Mouse (Mus musculus): ENCODE results near the gene 1700092M07Rik.
"Not testable (repeated sequence)": the region's sequence is repeated elsewhere in the genome, so short reads cannot be mapped to it uniquely, and the experiment has no call there.

Gene 1700092M07Rik

DNA sequence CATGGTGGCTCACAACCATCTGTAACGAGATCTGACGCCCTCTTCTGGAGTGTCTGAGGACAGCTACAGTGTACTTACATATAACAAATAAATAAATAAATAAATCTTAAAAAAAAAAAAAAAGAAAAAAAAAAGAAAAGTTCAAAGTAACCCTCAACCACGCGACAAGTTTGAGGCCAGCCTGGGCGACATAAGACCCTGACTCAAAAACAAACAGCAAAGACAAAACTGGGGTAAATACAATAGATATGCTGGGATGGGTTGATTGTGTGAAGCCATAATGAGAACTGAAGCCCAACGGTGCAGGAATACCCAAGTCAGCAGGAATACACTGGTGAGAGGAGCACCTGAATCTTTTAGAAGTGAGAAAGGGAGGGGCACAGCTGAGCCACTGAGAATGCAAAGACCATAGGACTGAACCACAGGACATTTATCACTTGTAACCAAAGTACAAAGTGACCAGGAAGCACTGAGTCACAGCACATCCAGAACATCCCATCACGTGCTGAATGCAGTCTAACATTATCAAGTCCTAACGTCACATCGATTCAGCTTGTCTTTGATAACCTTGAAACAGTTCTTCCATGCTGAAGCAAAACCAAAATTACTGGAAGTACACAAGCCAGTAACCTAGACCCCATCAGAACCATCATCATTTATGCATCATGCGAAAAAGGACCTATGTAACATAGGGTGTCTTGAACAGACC, 23.6 kb upstream of the 1700092M07Rik start:
- no peak for DNase-seq

GRCm38 (mm10) chr19:8718357-8718756, 22.2 kb upstream of the 1700092M07Rik start:
- DNase-seq = peak; percentile 48 to 67

GRCm38 (mm10) chr19:8719037-8719436, 21.5 kb upstream of the 1700092M07Rik start:
- DNase-seq = not testable (repeated sequence)

DNA sequence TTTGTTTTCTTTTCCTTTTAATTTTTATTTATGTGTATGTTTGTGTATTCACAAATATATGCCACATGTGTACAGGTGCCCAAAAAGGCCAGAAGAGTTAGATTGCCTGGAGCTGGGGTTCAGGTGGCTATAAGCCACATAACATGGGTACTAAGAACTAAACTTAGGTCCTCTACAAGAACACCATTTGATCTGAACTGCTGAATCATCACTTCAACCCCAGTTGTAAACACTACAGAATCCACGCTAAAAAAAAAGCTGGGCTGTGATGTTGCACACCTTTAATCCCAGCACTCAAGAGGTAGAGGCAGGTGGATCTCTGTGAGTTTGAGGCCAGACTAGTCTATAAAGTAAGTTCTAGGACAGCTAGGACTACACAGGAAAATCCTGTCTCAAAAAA, 19.1 kb upstream of the 1700092M07Rik start:
- no peak for DNase-seq

DNA sequence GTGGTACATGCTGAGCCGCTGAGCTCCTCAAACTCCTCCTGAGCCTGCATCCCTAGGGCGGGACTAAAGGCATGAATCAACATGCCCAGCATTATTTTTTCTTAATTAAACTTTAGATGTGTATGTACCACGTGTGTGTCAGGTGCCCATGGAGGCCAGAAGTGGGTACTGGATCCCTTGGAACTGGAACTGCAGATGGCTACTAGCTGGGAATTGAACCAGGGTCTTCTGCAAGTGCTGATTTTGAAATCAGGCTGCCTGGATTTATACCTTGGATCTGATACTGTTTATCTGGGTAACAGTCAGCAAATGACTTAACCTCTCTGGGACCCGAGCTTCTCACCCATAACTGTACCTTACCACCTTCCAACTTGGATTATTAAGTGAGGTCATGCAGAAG, 18.5 kb upstream of the 1700092M07Rik start:
- no peak for DNase-seq

- no peak for DNase-seq
Measured at GRCm38 (mm10) chr19:8722559-8722906, 18.0 kb upstream of the 1700092M07Rik start.

GRCm38 (mm10) chr19:8722907-8723573, 17.5 kb upstream of the 1700092M07Rik start, which contains the start of gene Slc3a2:
Gene Slc3a2 (minus strand): TSS chr19:8723369.
- peak; percentile 98 for DNase-seq

DNA sequence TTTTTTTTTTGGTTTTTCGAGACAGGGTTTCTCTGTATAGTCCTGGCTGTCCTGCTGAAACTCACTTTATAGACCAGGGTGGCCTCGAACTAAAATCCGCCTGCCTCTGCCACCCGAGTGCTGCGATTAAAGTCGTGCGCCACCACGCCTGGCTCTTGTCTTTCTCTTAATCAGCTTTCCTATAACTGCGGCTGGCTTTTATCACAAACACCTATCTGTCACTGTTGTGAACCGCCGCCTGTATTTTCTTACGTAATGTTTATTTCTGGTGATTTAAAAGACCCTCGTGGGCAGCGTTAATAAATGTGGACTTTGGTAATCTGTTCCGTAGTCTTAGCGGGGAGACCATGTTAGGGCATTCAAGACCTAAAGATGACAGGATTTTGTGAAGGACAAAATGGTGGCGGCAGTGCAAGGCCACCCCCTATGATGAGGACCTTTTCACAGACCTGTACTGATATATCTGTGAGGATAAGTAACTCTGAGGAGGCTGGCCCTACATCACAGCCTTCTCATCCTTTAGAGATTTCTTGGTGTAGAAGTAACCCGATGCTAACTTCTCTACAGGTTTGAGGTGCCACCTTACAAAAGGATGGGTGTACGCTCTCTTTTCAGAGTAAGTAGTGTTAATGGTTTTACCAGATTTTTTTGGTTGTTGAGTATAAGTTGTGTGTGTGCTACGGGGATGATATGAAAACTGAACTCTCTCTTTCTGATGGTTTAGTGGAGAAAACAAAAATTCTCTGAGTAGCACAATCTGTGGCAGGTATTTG, 16.8 kb upstream of the 1700092M07Rik start:
- DNase-seq = no peak

GRCm38 (mm10) chr19:8724392-8724791, 16.1 kb upstream of the 1700092M07Rik start:
- no peak for DNase-seq

- no peak for DNase-seq
Measured at GRCm38 (mm10) chr19:8725081-8725613, 15.4 kb upstream of the 1700092M07Rik start.

DNA sequence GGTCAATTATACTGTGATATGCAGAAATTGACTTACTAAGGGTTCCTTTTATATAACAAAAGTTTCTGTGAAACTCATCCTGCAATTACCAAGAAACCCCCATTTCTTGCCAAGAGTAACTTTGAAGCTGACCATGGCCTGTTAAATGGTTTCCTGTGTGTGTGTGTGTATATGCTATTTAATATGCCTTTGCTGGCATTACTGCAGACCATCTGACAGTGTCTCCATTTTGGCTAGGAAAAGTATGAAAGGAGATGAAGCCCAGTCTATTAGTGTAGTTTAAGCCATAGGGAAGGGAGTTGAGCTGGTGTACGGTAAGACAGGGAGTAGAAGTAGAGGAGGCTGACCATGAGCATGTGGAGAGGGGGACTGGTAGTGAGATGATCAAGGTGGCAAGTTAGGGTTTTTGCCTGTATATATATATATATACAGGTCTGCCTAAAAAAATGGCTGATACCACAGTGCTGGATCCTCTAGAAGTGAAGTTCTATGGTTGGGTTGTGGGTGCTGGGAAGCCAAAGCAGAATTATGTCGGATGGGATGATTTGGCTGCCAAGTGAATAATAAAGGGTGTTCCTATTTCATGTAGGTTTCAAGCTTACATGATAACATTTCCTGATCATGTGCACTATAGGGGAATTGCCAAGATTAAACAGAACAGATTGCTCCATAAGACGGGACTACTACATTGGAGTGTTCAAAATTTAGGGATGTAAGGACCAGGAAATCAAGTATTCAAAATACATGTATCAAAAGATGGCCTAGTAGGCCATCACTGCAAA, 13.7 kb upstream of the 1700092M07Rik start:
- DNase-seq = no peak

DNA sequence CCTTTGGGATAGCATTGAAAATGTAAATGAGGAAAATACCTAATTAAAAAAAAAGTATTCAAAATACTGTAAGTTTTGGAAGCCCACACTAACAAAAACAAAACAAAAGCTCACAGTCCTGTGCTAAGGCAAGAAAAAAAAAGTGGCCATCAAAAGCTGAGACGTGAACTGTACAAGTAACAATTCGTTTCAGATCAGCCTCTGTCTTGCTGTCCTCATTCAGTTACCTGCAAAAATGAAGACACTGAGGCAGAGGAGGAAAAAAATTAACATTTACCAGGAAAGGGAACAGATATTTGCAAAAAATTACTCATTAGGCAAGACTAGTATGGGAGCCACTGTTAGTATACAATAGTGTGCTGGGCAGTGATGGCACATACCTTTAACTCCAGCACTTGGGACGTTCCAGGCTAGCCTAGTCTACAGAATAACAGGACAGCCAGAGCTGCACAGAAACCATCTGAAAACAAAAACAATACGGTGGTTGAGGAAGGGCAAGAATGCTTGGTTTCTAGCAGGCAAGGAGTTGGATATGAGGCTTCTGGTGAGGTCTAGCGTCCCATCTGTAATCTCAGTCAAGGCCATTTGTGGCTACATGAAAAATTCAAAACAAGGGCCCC, 12.9 kb upstream of the 1700092M07Rik start:
- no peak for DNase-seq

- not testable (repeated sequence) for DNase-seq
Measured at GRCm38 (mm10) chr19:8728335-8729099, 12.0 kb upstream of the 1700092M07Rik start.

GRCm38 (mm10) chr19:8734334-8734733, 6.2 kb upstream of the 1700092M07Rik start:
- DNase-seq = no peak

GRCm38 (mm10) chr19:8735389-8736159, 4.9 kb upstream of the 1700092M07Rik start, which contains the start of gene Wdr74:
Gene Wdr74 (plus strand): TSS chr19:8735827.
- DNase-seq = peak; percentile 89 to 92

GRCm38 (mm10) chr19:8736160-8736467, 4.4 kb upstream of the 1700092M07Rik start:
- no peak for DNase-seq

GRCm38 (mm10) chr19:8738911-8739310, 1.6 kb upstream of the 1700092M07Rik start:
- DNase-seq = no peak

DNA sequence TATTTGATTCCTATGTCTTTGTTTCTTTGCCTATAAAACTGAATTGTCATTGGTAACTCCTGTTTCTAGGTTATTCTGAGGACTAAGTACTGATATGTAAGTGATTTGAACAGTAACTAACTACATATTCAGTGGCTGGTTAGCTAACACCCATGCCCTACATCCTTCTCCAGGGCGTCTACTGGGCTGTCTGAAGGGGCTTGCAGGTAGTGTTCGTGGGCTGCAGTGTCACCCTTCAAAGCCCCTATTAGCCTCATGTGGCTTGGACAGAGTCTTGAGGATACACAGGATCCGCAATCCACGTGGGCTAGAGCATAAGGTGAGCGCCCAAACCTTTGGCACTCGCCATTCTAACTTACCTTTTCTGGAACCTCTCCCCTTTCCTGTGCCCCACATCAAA, 872 bp upstream of the 1700092M07Rik start:
- no peak for DNase-seq

- DNase-seq = peak; percentile 97 to 98
Measured at GRCm38 (mm10) chr19:8741243-8741869, 838 bp downstream of the 1700092M07Rik start, which contains the start of gene Stx5a. Gene Stx5a (plus strand): TSS chr19:8741413.

DNA sequence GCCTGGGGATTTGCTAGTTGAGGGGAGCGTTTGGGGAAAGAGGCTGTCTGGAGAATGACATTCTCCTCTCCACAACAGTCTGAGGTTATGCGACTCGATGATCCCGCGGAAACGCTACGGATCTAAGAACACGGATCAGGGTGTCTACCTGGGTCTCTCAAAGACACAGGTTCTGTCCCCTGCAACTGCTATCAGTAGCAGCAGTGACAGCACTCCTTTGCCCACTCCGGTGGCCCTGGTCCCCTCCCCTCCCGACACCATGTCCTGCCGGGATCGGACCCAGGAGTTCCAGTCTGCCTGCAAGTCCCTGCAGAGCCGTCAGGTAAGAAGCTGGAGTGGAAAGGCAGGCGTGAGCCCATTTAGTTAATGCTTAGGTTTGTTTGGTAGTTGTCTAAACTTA, 1.7 kb downstream of the 1700092M07Rik start:
- DNase-seq = no peak

All from lung, adult 18-20 months (tissue).